Mouse (Mus musculus) ZHBTc4 (cell line): ENCODE data around the gene Wwox.

Experiments
- DNase-seq: peaks from one replicate; pipeline ENCODE4 v3.0.0-alpha.2; 2011; ENCODE audit warnings: low read depth, low spot score

The Wwox gene

GRCm38 (mm10) chr8:115216801-115217200 lies 777.3 kb downstream of the Wwox start:
- DNase-seq = no peak

- no peak for DNase-seq
These were observed 783.1 kb downstream of the Wwox start for GRCm38 (mm10) chr8:115222545-115222944.

GRCm38 (mm10) chr8:115226781-115227583 lies 787.5 kb downstream of the Wwox start:
- no peak for DNase-seq

GRCm38 (mm10) chr8:115228903-115229302 lies 789.4 kb downstream of the Wwox start:
- DNase-seq = no peak

- DNase-seq = no peak
These were observed 794.6 kb downstream of the Wwox start for GRCm38 (mm10) chr8:115234068-115234467.

- no peak for DNase-seq
These were observed 798.1 kb downstream of the Wwox start for GRCm38 (mm10) chr8:115237596-115237995.

GRCm38 (mm10) chr8:115243465-115244027 lies 804.1 kb downstream of the Wwox start:
- DNase-seq = no peak

GRCm38 (mm10) chr8:115249688-115250366 lies 810.4 kb downstream of the Wwox start:
- DNase-seq = no peak

GRCm38 (mm10) chr8:115255550-115255949 lies 816.1 kb downstream of the Wwox start:
- no peak for DNase-seq

GRCm38 (mm10) chr8:115257417-115257816 lies 818.0 kb downstream of the Wwox start:
- no peak for DNase-seq

- no peak for DNase-seq
These were observed 820.4 kb downstream of the Wwox start for GRCm38 (mm10) chr8:115259806-115260205.

- no peak for DNase-seq
These were observed 827.7 kb downstream of the Wwox start for GRCm38 (mm10) chr8:115267196-115267595.

- DNase-seq = no peak
These were observed 830.1 kb downstream of the Wwox start for GRCm38 (mm10) chr8:115269601-115270000.

- no peak for DNase-seq
These were observed 834.5 kb downstream of the Wwox start for GRCm38 (mm10) chr8:115273976-115274375.

GRCm38 (mm10) chr8:115276281-115276680 lies 836.8 kb downstream of the Wwox start:
- no peak for DNase-seq

GRCm38 (mm10) chr8:115278291-115278690 lies 838.8 kb downstream of the Wwox start:
- DNase-seq = no peak

GRCm38 (mm10) chr8:115290224-115290623 lies 850.8 kb downstream of the Wwox start:
- DNase-seq = no peak

- DNase-seq = no peak
These were observed 857.3 kb downstream of the Wwox start for GRCm38 (mm10) chr8:115296760-115297159.

- DNase-seq = no peak
These were observed 863.0 kb downstream of the Wwox start for GRCm38 (mm10) chr8:115302484-115302883.

GRCm38 (mm10) chr8:115307412-115307811 lies 868.0 kb downstream of the Wwox start:
- DNase-seq = no peak

- no peak for DNase-seq
These were observed 871.5 kb downstream of the Wwox start for GRCm38 (mm10) chr8:115311003-115311402.

GRCm38 (mm10) chr8:115312371-115312770 lies 872.9 kb downstream of the Wwox start:
- no peak for DNase-seq

GRCm38 (mm10) chr8:115322501-115322900 lies 883.0 kb downstream of the Wwox start:
- DNase-seq = no peak
